Mouse (Mus musculus): ENCODE data around the gene Rwdd3. TPM values are rescaled to one million over a fixed set of nuclear protein-coding genes. Genes with fewer than 3 reads are reported as not detected.

Rwdd3 gene
- polyA plus RNA-seq, 2 experiments = 1.1 to 1.3 TPM

DNA sequence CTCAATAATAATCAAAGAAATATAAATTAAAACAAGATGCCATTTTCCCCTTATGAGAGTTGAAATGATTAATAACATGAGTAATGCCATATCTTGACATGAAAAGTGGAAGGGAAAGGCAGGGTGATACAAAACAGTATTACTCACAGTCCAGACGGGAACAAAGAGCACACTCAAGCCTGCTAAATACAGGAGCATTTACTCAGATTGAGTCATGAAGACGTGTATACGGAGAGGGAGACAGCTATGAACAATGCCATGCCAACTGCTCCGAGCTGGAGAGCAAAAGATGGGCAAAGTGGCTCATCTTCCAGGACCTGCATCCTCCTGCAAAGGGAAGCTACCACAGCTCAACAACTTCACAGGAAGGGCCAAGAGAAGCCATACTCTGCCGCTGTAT, 45.0 kb downstream of the Rwdd3 start:
- Histone ChIP-seq H3K9ac (replicated peaks) (no peak overlapping the region), H3K36me3 (replicated peaks; ENCODE audit: control insufficient read depth, insufficient read depth, low read depth) (no peaks in the 10 kb centered on the region), H3K4me3 (ENCODE audit: insufficient read depth in 1 of 2, low read depth in 2 of 2, low read length in 2 of 2) (no peak overlapping the region), H3K4me2 (ENCODE audit: low read depth) (no peak overlapping the region), H3K9me3 (ENCODE audit: control insufficient read depth, low read length) (no peaks in the 10 kb centered on the region), H3K27ac (no peak overlapping the region), H3K27me3 (ENCODE audit: control insufficient read depth, insufficient read depth, low read length) (no peaks in the 10 kb centered on the region), H3K4me1 (replicated peaks; ENCODE audit: control insufficient read depth in 2 of 2, insufficient read depth in 2 of 2, low read length in 1 of 2) (no peaks in the 10 kb centered on the region)
- no peak for ATAC-seq (ENCODE audit: insufficient read depth)
- no peak for DNase-seq (ENCODE audit: low read depth in 3 of 3, low spot score in 3 of 3)
- whole genome bisulfite sequencing (ENCODE audit: insufficient replicate concordance) = 55% methylated on average over 5 of the region's 5 CpGs
- TF ChIP-seq CTCF (IDR thresholded peaks at IDR 0.05; ENCODE audit: low read depth) = no peak
- TF ChIP-seq EP300 (IDR thresholded peaks at IDR 0.05; ENCODE audit: low read depth) = no peak

DNA sequence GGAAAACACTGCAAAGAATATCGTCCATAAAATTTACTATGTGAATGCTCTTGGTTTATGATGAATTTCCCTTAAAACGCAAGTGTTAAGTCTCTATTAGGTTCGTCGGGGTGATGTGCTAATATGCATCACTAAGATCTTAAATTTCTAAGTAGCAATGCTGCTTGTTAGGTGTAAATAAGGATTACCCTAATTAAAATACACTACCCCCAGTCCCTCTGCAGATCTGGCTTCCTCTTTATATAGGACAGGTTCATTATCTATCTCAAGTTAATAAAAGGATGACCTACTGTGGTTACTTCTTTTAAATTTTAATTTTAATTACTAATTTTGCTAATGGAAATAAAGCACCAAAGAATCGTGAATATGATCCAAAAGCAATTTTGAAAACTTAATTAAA, 50.4 kb downstream of the Rwdd3 start:
- TF ChIP-seq CTCF (IDR thresholded peaks at IDR 0.05; ENCODE audit: low read depth) = no peak
- TF ChIP-seq EP300 (IDR thresholded peaks at IDR 0.05; ENCODE audit: low read depth) = no peak
- Histone ChIP-seq H3K4me2 (ENCODE audit: low read depth) (no peak overlapping the region), H3K4me1 (replicated peaks; ENCODE audit: control insufficient read depth in 2 of 2, insufficient read depth in 2 of 2, low read length in 1 of 2) (no peaks in the 10 kb centered on the region), H3K27ac (no peak overlapping the region), H3K9ac (replicated peaks) (no peak overlapping the region), H3K27me3 (ENCODE audit: control insufficient read depth, insufficient read depth, low read length) (no peaks in the 10 kb centered on the region), H3K36me3 (replicated peaks; ENCODE audit: control insufficient read depth, insufficient read depth, low read depth) (no peaks in the 10 kb centered on the region), H3K4me3 (ENCODE audit: insufficient read depth in 1 of 2, low read depth in 2 of 2, low read length in 2 of 2) (no peak overlapping the region), H3K9me3 (ENCODE audit: control insufficient read depth, low read length) (no peaks in the 10 kb centered on the region)
- 68% methylated on average over 5 of the region's 5 CpGs for WGBS (ENCODE audit: insufficient replicate concordance)
- ATAC-seq (ENCODE audit: insufficient read depth) = no peak
- no peak for DNase-seq (ENCODE audit: low read depth in 3 of 3, low spot score in 3 of 3)

DNA sequence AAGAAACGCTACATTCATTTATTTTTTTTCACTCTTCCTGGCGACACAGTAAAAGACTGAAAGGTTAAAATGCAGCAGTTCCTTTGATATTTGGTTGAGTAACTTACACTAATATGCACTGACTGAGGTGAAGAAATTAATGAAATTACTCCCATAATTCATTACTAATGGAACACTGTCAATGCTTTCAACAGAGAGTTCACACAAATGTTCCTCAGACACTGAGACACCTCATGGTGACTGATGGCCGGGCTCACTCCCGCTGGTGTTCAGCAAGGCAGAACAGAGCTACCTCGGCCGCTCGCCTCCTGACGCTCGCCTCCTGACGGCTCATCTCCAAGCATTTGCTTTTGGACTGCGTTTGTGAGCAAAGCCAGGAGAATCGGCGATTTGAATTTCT, 54.9 kb downstream of the Rwdd3 start:
- WGBS (ENCODE audit: insufficient replicate concordance) = 73% methylated on average over 13 of the region's 13 CpGs
- Histone ChIP-seq H3K4me3 (ENCODE audit: insufficient read depth in 1 of 2, low read depth in 2 of 2, low read length in 2 of 2) (no peak overlapping the region), H3K36me3 (replicated peaks; ENCODE audit: control insufficient read depth, insufficient read depth, low read depth) (no peaks in the 10 kb centered on the region), H3K4me1 (replicated peaks; ENCODE audit: control insufficient read depth in 2 of 2, insufficient read depth in 2 of 2, low read length in 1 of 2) (no peaks in the 10 kb centered on the region), H3K9me3 (ENCODE audit: control insufficient read depth, low read length) (no peaks in the 10 kb centered on the region), H3K4me2 (ENCODE audit: low read depth) (no peak overlapping the region), H3K27ac (no peak overlapping the region), H3K9ac (replicated peaks) (no peak overlapping the region), H3K27me3 (ENCODE audit: control insufficient read depth, insufficient read depth, low read length) (no peaks in the 10 kb centered on the region)
- TF ChIP-seq EP300 (IDR thresholded peaks at IDR 0.05; ENCODE audit: low read depth) = no peak
- no peak for TF ChIP-seq CTCF (IDR thresholded peaks at IDR 0.05; ENCODE audit: low read depth)
- ATAC-seq (ENCODE audit: insufficient read depth) = no peak
- no peak for DNase-seq (ENCODE audit: low read depth in 3 of 3, low spot score in 3 of 3)

DNA sequence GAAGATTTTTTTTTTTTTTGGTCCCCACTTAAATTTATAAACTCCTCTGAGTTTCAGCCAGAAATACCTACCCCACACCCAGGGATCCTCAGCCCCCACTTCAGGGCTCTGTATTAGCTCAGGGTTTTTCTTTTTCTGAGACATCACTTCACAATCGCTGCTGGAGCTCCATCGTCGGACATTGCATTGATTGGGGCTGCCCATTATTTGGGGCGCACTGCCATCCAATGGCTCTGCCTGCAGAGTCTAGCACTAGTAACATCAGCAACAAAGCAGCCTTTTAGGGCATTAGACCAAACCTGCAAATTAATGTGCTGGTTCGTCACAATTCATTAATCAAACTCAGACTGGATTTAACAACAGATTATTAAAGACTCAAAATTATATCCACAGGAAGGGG, 55.4 kb downstream of the Rwdd3 start:
- H3K36me3 ChIP-seq (replicated peaks; ENCODE audit: control insufficient read depth, insufficient read depth, low read depth) = no peaks in the 10 kb centered on the region
- no peak overlapping the region for H3K4me2 ChIP-seq (ENCODE audit: low read depth)
- TF ChIP-seq EP300 (IDR thresholded peaks at IDR 0.05; ENCODE audit: low read depth) = no peak
- TF ChIP-seq CTCF (IDR thresholded peaks at IDR 0.05; ENCODE audit: low read depth) = no peak
- H3K4me1 ChIP-seq (replicated peaks; ENCODE audit: control insufficient read depth in 2 of 2, insufficient read depth in 2 of 2, low read length in 1 of 2) = no peaks in the 10 kb centered on the region
- H3K27ac ChIP-seq = no peak overlapping the region
- no peak for DNase-seq (ENCODE audit: low read depth in 3 of 3, low spot score in 3 of 3)
- no peak for ATAC-seq (ENCODE audit: insufficient read depth)
- H3K9ac ChIP-seq (replicated peaks) = no peak overlapping the region
- no peaks in the 10 kb centered on the region for H3K9me3 ChIP-seq (ENCODE audit: control insufficient read depth, low read length)
- WGBS (ENCODE audit: insufficient replicate concordance) = 72% methylated on average over 5 of the region's 5 CpGs
- no peaks in the 10 kb centered on the region for H3K27me3 ChIP-seq (ENCODE audit: control insufficient read depth, insufficient read depth, low read length)
- no peak overlapping the region for H3K4me3 ChIP-seq (ENCODE audit: insufficient read depth in 1 of 2, low read depth in 2 of 2, low read length in 2 of 2)

DNA sequence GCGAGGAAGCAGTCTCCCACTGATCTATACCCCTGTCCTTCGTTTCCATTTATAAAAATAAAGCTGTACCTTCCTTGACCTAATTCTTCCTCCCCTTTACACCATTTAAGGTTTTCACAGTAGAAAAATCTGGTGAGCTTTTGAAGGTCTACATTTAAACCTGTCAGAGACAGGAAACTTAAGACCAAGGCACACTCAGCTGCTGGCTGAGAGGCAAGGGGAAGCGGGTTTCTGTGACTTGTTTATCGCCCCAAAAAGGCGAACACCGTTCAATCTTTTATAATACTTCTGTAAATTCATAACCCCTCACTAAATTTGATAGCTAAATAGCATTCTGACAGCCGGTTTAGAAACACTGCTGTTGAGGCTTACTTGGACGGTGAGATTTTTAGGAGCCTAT, 60.4 kb downstream of the Rwdd3 start:
- Histone ChIP-seq H3K9me3 (ENCODE audit: control insufficient read depth, low read length) (no peaks in the 10 kb centered on the region), H3K27me3 (ENCODE audit: control insufficient read depth, insufficient read depth, low read length) (no peaks in the 10 kb centered on the region), H3K4me1 (replicated peaks; ENCODE audit: control insufficient read depth in 2 of 2, insufficient read depth in 2 of 2, low read length in 1 of 2) (no peaks in the 10 kb centered on the region), H3K27ac (no peak overlapping the region), H3K4me2 (ENCODE audit: low read depth) (no peak overlapping the region), H3K9ac (replicated peaks) (no peak overlapping the region), H3K36me3 (replicated peaks; ENCODE audit: control insufficient read depth, insufficient read depth, low read depth) (no peaks in the 10 kb centered on the region), H3K4me3 (ENCODE audit: insufficient read depth in 1 of 2, low read depth in 2 of 2, low read length in 2 of 2) (no peak overlapping the region)
- DNase-seq (ENCODE audit: low read depth in 3 of 3, low spot score in 3 of 3) (no peak), ATAC-seq (ENCODE audit: insufficient read depth) (no peak)
- TF ChIP-seq EP300 (IDR thresholded peaks at IDR 0.05; ENCODE audit: low read depth) = no peak
- no peak for TF ChIP-seq CTCF (IDR thresholded peaks at IDR 0.05; ENCODE audit: low read depth)
- WGBS (ENCODE audit: insufficient replicate concordance) = 64% methylated on average over 8 of the region's 8 CpGs
